Mouse (Mus musculus) C2C12 (cell line): ENCODE measurements around the gene Olfr1443.

Experiments
- CEBPB ChIP-seq: IDR thresholded peaks from one replicate; pipeline ENCODE4 v1.6.1; 2011; ENCODE audit warnings: low read depth, mild to moderate bottlenecking, control low read depth, moderate library complexity
- MYOD1 ChIP-seq: IDR thresholded peaks from one replicate; pipeline ENCODE4 v1.6.1; 2011; ENCODE audit warnings: low read depth; ENCODE audit not compliant: control insufficient read depth, insufficient read length

DNA sequence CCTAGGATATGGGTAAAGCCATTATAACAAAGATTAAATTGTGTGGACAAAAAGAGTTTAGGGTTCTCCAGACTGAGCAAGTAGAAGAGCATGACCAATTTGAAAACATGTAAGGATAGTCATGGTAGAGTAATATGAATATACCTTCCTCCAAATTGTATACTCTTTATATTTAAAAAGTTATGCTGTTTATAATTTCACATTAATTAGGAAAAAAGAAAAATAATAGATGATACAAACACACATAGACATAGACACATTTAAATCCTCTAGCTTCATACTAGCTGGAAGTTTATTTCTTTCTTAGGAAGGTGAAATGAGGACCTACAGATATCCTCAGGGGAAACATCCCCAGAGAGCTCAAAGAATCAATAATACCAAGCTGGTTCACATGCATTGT, 7.8 kb upstream of the Olfr1443 start, which contains the start of gene Olfr1442:
- TF ChIP-seq CEBPB (no peak), MYOD1 (no peak)
